Mouse (Mus musculus) olfactory bulb, adult 2 months (tissue): ENCODE results near the gene C1qtnf1. TPM values are rescaled to one million over a fixed set of nuclear protein-coding genes. Genes with fewer than 3 reads are reported as not detected.

Experiments
- H3K27ac ChIP-seq: fragments of 200-500 bp; 2 replicates; pipeline ENCODE4 v1.5.1; 2012; ENCODE audit warnings: low read depth, low read length; ENCODE audit not compliant: insufficient read depth
- H3K4me1 ChIP-seq: fragments of 200-500 bp; 2 replicates; pipeline ENCODE4 v1.6.1; 2012; ENCODE audit warnings: low read length; ENCODE audit not compliant: control insufficient read depth, insufficient read depth
- H3K4me3 ChIP-seq: fragments of 200-500 bp; 2 replicates; pipeline ENCODE4 v1.5.1; 2012; ENCODE audit warnings: mild to moderate bottlenecking, low read depth, low read length, moderate library complexity; ENCODE audit not compliant: insufficient read depth
- CTCF ChIP-seq: fragments of 200-500 bp; IDR thresholded peaks from 2 replicates; pipeline ENCODE4 v1.5.1; 2012; ENCODE audit warnings: low read depth, mild to moderate bottlenecking, low read length, moderate library complexity; ENCODE audit not compliant: insufficient read depth
- POLR2A ChIP-seq: fragments of 200-500 bp; IDR thresholded peaks from 2 replicates; pipeline ENCODE4 v1.6.1; 2012; ENCODE audit warnings: mild to moderate bottlenecking, low read depth, low read length, moderate library complexity; ENCODE audit not compliant: insufficient read depth
- WGBS: fragments of 180-500 bp; shearing (Covaris S2); methylation state at CpG from one replicate; pipeline ENCODE4 v1.1.7; 2018; 5-methylcytosine and 5-hydroxymethylcytosine counted together
- polyA plus RNA-seq: library from polyadenylated mRNA; stranded (reverse); fragments of >200 nt; gene quantifications from 2 replicates; pipeline ENCODE4 v1.2.4, GENCODE M21; 2012; ENCODE audit warnings: low replicate concordance; ENCODE audit not compliant: missing spikeins, insufficient read depth, insufficient read length

C1qtnf1 gene
- polyA plus RNA-seq, 1 experiment, result not detected

DNA sequence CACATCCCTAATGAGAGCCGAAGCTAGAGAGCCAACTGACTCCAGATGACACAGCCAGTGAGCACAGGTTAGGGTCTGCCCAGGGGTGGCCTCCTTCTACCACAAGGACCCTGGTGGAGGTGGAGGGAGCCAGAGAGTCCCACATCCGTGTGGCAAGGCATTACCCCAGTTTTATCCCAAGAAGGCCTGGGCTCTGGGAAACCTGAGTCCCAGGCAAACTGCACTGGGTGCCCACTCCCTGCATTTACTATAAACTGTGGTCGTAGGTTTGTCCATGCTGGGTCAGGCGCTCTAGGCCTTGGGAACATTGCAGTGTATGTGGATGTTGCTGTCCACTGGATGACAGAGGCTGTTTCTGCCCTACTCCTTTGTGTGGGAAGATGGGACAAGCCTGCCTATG lies 26.8 kb upstream of the C1qtnf1 start:
- Histone ChIP-seq H3K27ac (no peak overlapping the region), H3K4me1 (peaks cover 6% of the 10 kb centered on the region), H3K4me3 (no peak overlapping the region)
- TF ChIP-seq CTCF, result no peak
- TF ChIP-seq POLR2A, result no peak
- WGBS, result 84% methylated on average over 4 of the region's 4 CpGs

DNA sequence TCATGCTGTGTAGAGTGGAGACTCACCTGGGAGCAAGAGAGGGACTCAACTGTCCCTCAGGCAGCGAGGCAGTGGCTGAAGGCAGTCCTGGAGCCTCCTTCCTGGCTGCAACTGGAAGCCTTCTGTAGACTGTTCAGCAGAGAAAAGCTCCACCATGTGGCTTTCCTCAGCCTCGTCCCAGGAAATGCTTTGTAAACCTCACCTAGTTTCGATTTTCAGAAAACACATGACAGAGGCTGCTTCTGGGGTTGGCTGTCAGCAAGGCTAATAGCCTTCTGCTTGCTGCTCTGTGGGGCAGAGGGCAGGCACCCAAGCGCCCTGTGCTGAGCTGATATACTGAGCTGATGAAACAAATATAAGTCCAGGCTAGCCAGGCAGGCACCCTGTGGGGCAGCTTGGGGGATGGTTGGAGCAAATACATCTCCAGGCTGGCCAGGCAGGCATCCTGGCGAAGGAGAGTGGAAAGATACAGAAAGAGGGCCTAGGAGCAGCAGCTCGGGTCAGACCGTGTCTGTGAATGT lies 26.2 kb upstream of the C1qtnf1 start, which contains the start of gene Lgals3bp:
Gene Lgals3bp, minus strand, starts transcription at position 333 of the 521 bp plus-strand sequence.
- H3K4me1 ChIP-seq, result peaks cover 6% of the 10 kb centered on the region
- 38% methylated on average over 7 of the region's 7 CpGs for WGBS
- TF ChIP-seq CTCF, result no peak
- TF ChIP-seq POLR2A, result no peak
- H3K4me3 ChIP-seq, result 0 out of 2 replicates have a peak within 1 kb of the TSS, but pooled peaks have one; percentile 1
- peak within 1 kb of the TSS; percentile 2; the same call in 1 of the 2 replicates for H3K27ac ChIP-seq

DNA sequence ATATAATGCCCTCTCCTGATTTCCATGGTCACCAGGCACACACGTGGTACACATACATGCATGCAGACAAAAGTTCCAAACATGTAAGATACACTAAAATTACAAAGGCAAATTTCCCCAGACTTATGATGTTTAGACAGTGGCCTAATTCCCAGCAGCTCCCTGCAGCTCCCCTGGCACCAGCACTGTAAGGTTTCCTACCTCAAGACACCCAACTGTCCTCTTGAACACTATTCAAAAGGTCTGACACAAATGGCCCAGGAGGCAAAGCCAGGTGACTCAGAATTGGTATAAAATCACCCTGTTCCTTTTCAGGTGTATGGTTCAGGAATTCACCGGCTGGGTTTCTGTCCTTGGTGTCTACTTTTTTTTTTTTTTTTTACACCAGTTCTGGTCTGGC lies 24.8 kb upstream of the C1qtnf1 start:
- H3K4me1 ChIP-seq, result peaks cover 6% of the 10 kb centered on the region
- WGBS, result 91% methylated on average over 2 of the region's 2 CpGs
- TF ChIP-seq POLR2A (no peak), CTCF (no peak)

GRCm38 (mm10) chr11:118403951-118404899 lies 23.8 kb upstream of the C1qtnf1 start:
- Histone ChIP-seq H3K4me1 (peaks cover 6% of the 10 kb centered on the region), H3K4me3 (no peak overlapping the region), H3K27ac (no peak overlapping the region)
- TF ChIP-seq POLR2A (no peak), CTCF (no peak)
- 84% methylated on average over 6 of the region's 6 CpGs for WGBS

More for the DNA sequence above, 24.8 kb upstream of the C1qtnf1 start:
- Histone ChIP-seq H3K27ac (no peak overlapping the region), H3K4me3 (no peak overlapping the region)

DNA sequence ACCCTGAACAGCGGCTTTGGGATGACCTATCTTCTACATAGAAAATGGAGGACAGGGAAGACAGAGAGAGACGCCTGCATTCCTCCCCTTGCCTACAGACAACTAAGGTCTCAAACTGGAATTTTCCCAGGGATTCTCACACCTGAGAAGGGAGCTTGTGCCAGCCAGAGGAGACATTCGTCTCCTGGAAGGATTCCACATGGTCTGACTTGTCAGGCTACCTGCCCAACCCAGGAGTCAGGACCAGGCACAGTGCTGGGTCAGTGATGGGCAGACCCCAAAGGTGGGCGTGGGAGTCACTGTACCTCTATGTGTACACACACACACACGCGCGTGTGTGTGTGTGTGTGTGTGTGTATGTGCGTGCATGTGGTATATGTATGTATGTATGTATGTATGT lies 22.7 kb upstream of the C1qtnf1 start:
- no peak overlapping the region for H3K4me3 ChIP-seq
- H3K4me1 ChIP-seq, result peaks cover 6% of the 10 kb centered on the region
- TF ChIP-seq POLR2A (no peak), CTCF (no peak)
- H3K27ac ChIP-seq, result no peak overlapping the region
- 97% methylated on average over 8 of the region's 8 CpGs for WGBS

GRCm38 (mm10) chr11:118406521-118406920 lies 21.5 kb upstream of the C1qtnf1 start:
- no peak for TF ChIP-seq CTCF
- TF ChIP-seq POLR2A, result no peak

DNA sequence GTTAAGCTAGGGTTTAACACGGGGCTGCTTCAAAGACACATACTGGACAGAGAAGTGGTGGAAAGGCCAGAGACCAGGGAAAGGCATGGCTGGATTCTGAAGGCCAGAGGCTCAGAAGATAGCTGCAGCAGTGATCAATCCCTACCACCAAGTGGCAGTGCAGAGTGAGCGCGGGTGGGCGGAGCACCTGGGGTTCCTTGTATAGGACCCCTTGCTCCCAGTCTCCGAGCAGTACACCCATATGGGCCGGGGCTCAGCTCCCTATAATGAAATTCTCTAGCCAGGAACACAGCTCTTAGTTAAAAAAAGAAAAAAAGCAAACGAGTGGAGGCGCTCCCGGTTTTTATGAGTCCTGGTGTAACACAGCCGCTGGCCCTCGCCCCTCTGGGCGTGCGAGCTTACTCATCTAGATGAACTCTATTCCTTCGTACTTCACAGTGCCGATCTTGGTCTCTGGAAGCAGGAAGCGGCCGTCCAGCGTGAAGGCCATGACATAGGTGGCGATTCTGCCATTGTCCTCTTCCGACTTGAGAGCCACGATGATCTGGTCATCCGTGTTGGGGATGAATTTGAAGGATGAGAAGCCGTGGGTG lies 20.6 kb upstream of the C1qtnf1 start:
- no peak overlapping the region for H3K27ac ChIP-seq
- TF ChIP-seq CTCF (no peak), POLR2A (no peak)
- WGBS, result 85% methylated on average over 23 of the region's 23 CpGs

More at GRCm38 (mm10) chr11:118406521-118406920, 21.5 kb upstream of the C1qtnf1 start:
- Histone ChIP-seq H3K4me3 (no peak overlapping the region), H3K27ac (no peak overlapping the region), H3K4me1 (peaks cover 6% of the 10 kb centered on the region)
- 88% methylated on average over 5 of the region's 5 CpGs for WGBS

GRCm38 (mm10) chr11:118408051-118408740 lies 19.8 kb upstream of the C1qtnf1 start:
- WGBS, result 89% methylated on average over 18 of the region's 18 CpGs

More for the DNA sequence above, 20.6 kb upstream of the C1qtnf1 start:
- H3K4me1 ChIP-seq, result no peaks in the 10 kb centered on the region
- no peak overlapping the region for H3K4me3 ChIP-seq

More at GRCm38 (mm10) chr11:118408051-118408740, 19.8 kb upstream of the C1qtnf1 start:
- Histone ChIP-seq H3K4me3 (no peak overlapping the region), H3K4me1 (peaks cover 4% of the 10 kb centered on the region; the same call in 1 of the 2 replicates), H3K27ac (no peak overlapping the region)
- TF ChIP-seq CTCF (no peak), POLR2A (no peak)
